Mouse (Mus musculus): Measurements from ENCODE around the gene Magoh.

DNA sequence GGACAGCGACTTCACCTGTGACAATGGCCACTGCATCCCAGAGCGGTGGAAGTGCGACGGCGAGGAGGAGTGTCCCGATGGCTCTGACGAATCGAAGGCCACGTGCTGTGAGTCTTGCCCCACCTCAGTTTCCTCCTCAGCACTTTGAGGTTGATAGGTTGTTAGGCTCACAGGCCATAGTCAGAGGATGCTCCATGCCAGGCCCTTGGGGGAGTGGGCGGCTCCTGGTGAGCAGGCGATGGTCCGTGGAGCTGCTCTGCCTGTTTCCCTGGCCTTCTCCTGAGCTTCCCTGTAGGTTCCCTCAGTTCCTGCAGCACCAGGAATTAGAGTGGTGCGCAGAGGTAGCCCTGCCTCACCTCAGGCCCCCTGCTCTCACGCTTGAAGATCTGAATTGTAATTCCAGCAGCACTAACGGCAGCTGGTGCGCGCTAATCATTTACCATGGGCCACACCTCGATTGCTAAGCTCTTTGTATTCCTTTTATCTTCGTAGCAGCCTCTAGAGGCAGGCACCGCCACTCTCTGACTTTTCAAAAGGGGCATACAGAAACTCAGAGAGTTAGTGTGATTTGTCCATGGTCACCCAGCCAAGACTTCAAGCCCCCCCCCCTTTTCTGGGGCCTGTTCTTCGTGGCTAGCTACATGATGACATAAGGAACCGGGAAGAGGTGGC is 44.8 kb upstream of the Magoh start:
- TF ChIP-seq POLR2A (IDR thresholded peaks at IDR 0.05; ENCODE audit: control insufficient read depth, extremely low read depth, insufficient read depth, low read length, poor library complexity) (no peak), CTCF (IDR thresholded peaks at IDR 0.05; ENCODE audit: borderline replicate concordance, control insufficient read depth, extremely low read depth, insufficient read depth, low read length, poor library complexity) (no peak)
